Mouse (Mus musculus) stomach, postnatal 0 days (tissue): ENCODE measurements around the gene Tagap. TPM values are rescaled to one million over a fixed set of nuclear protein-coding genes. Genes with fewer than 3 reads are reported as not detected.

ENCODE experiments used
- ATAC-seq: fragments of 200-750 bp; cut with Nextera tagmentation; 2 replicates; pipeline ENCODE4 v1.8.0; 2017; ENCODE audit not compliant: low FRiP score, low TSS enrichment
- DNase-seq: peaks from one replicate; pipeline ENCODE4 v3.0.0-alpha.2; 2016; ENCODE audit warnings: low spot score
- H3K27ac ChIP-seq: fragments of 300-500 bp; sonication (generic); replicated peaks from 2 replicates; pipeline ENCODE4 v1.5.1; 2014; ENCODE audit warnings: mild to moderate bottlenecking, control low read depth
- H3K27me3 ChIP-seq: fragments of 300-500 bp; sonication (generic); 2 replicates; pipeline ENCODE4 v1.6.1; 2014; ENCODE audit warnings: low read length; ENCODE audit not compliant: control insufficient read depth, insufficient read depth
- H3K36me3 ChIP-seq: fragments of 300-500 bp; sonication (generic); 2 replicates; pipeline ENCODE4 v1.6.1; 2014; ENCODE audit warnings: low read length, mixed read lengths; ENCODE audit not compliant: control insufficient read depth, insufficient read depth
- H3K4me1 ChIP-seq: fragments of 300-500 bp; sonication (generic); replicated peaks from 2 replicates; pipeline ENCODE4 v1.6.1; 2014; ENCODE audit warnings: antibody characterized with exemption; ENCODE audit not compliant: control insufficient read depth, insufficient read depth
- H3K4me2 ChIP-seq: fragments of 300-500 bp; sonication (generic); replicated peaks from 2 replicates; pipeline ENCODE4 v1.6.1; 2014; ENCODE audit warnings: low read depth, mild to moderate bottlenecking, control low read depth, moderate library complexity
- H3K4me3 ChIP-seq: fragments of 300-500 bp; sonication (generic); 2 replicates; pipeline ENCODE4 v1.5.1; 2014; ENCODE audit warnings: low read depth, low read length, control low read depth
- H3K9ac ChIP-seq: fragments of 300-500 bp; sonication (generic); 2 replicates; pipeline ENCODE4 v1.6.1; 2014; ENCODE audit warnings: mild to moderate bottlenecking, low read length, control low read depth, mixed read lengths
- H3K9me3 ChIP-seq: fragments of 300-500 bp; sonication (generic); 2 replicates; pipeline ENCODE4 v1.6.1; 2016; ENCODE audit warnings: low read length; ENCODE audit not compliant: control insufficient read depth
- CTCF ChIP-seq: IDR thresholded peaks from 2 replicates; pipeline ENCODE4 v1.5.1; 2016; ENCODE audit warnings: antibody characterized with exemption, low read depth, mild to moderate bottlenecking, moderate library complexity
- EP300 ChIP-seq: optimal IDR thresholded peaks from 2 replicates; pipeline ENCODE3; 2016; ENCODE audit warnings: antibody characterized with exemption
- WGBS: fragments of 180-500 bp; shearing (Covaris S2); extraction: QIAGEN DNeasy Blood & Tissue Kit; methylation state at CpG from one replicate; pipeline ENCODE4 v1.1.7; 2014; 5-methylcytosine and 5-hydroxymethylcytosine counted together
- polyA plus RNA-seq: library from polyadenylated mRNA; unstranded; fragments of >200 nt; fragmentation: Nextera tagmentation; extraction: Ambion mirVana; gene quantifications from 2 replicates; pipeline ENCODE4 v1.2.1, GENCODE M21; 2015

The Tagap gene
- polyA plus RNA-seq, 1 experiment from 2014 or later: 0.61 TPM

- Histone ChIP-seq H3K9ac (no peak overlapping the region), H3K27me3 (no peaks in the 10 kb centered on the region), H3K36me3 (no peaks in the 10 kb centered on the region), H3K4me2 (no peak overlapping the region), H3K4me3 (no peak overlapping the region), H3K27ac (no peak overlapping the region), H3K4me1 (no peaks in the 10 kb centered on the region), H3K9me3 (no peaks in the 10 kb centered on the region)
- ATAC-seq: no peak
- DNase-seq: no peak
- TF ChIP-seq CTCF (no peak), EP300 (no peak)
- WGBS: 68% methylated on average over 3 of the region's 3 CpGs
These were observed 23.4 kb upstream of the Tagap start for GRCm38 (mm10) chr17:7902362-7902761.

- ATAC-seq (no peak), DNase-seq (no peak)
- TF ChIP-seq CTCF: no peak
- TF ChIP-seq EP300: no peak
- Histone ChIP-seq H3K9me3 (no peaks in the 10 kb centered on the region), H3K4me3 (no peak overlapping the region), H3K4me1 (no peaks in the 10 kb centered on the region), H3K9ac (no peak overlapping the region), H3K27ac (no peak overlapping the region), H3K27me3 (no peaks in the 10 kb centered on the region), H3K4me2 (no peak overlapping the region), H3K36me3 (no peaks in the 10 kb centered on the region)
- WGBS: 36% methylated on average over 2 of the region's 2 CpGs
These were observed 20.8 kb upstream of the Tagap start for GRCm38 (mm10) chr17:7904992-7905391.

GRCm38 (mm10) chr17:7905936-7906685 is 19.7 kb upstream of the Tagap start:
- Histone ChIP-seq H3K27ac (no peak overlapping the region), H3K4me1 (no peaks in the 10 kb centered on the region), H3K4me3 (no peak overlapping the region), H3K9ac (no peak overlapping the region), H3K27me3 (no peaks in the 10 kb centered on the region), H3K4me2 (no peak overlapping the region), H3K9me3 (no peaks in the 10 kb centered on the region), H3K36me3 (no peaks in the 10 kb centered on the region)
- ATAC-seq (no peak), DNase-seq (no peak)
- TF ChIP-seq EP300 (no peak), CTCF (no peak)
- WGBS: 18% methylated on average over 4 of the region's 4 CpGs

- Histone ChIP-seq H3K4me1 (no peaks in the 10 kb centered on the region), H3K27ac (no peak overlapping the region), H3K27me3 (no peaks in the 10 kb centered on the region), H3K9me3 (no peaks in the 10 kb centered on the region), H3K36me3 (no peaks in the 10 kb centered on the region), H3K4me3 (no peak overlapping the region), H3K4me2 (no peak overlapping the region), H3K9ac (no peak overlapping the region)
- no peak for TF ChIP-seq EP300
- TF ChIP-seq CTCF: no peak
- DNase-seq (no peak), ATAC-seq (no peak)
- WGBS: 73% methylated on average over 2 of the region's 2 CpGs
These were observed 11.1 kb upstream of the Tagap start for GRCm38 (mm10) chr17:7914596-7915227.

- DNase-seq (no peak), ATAC-seq (no peak)
- H3K4me2 ChIP-seq: no peak overlapping the region
- H3K27ac ChIP-seq: no peak overlapping the region
- H3K9me3 ChIP-seq: no peaks in the 10 kb centered on the region
- no peak overlapping the region for H3K9ac ChIP-seq
- H3K4me3 ChIP-seq: no peak overlapping the region
- TF ChIP-seq CTCF: no peak
- no peak for TF ChIP-seq EP300
- WGBS: 72% methylated on average over 9 of the region's 9 CpGs
- H3K36me3 ChIP-seq: no peaks in the 10 kb centered on the region
- no peaks in the 10 kb centered on the region for H3K4me1 ChIP-seq
- no peaks in the 10 kb centered on the region for H3K27me3 ChIP-seq
These were observed 10.0 kb upstream of the Tagap start for GRCm38 (mm10) chr17:7915791-7916190.
